Mouse (Mus musculus) erythroid progenitor cell, adult 5-6 weeks (primary cell): ENCODE results near the gene Jmjd8. TPM values are rescaled to one million over a fixed set of nuclear protein-coding genes. Genes with fewer than 3 reads are reported as not detected.

ENCODE experiments used
- ATAC-seq: replicated peaks from 2 replicates; pipeline ENCODE4 v1.8.0; 2016; ENCODE audit warnings: moderate number of reproducible peaks, mild to moderate bottlenecking, moderate TSS enrichment, inconsistent platforms; ENCODE audit not compliant: poor library complexity, low FRiP score, severe bottlenecking
- total RNA-seq, 2 experiments: library from RNA; stranded (forward) in 1 of 2; stranded (reverse) in 1 of 2; fragments of 150-400 nt in 1 of 2; fragments of 186-747, 209-891 nt in 1 of 2; gene quantifications; 2 replicates each; pipeline versions ENCODE4 v1.2.3 to v1.2.4; 2015 to 2017; ENCODE audit warnings: low replicate concordance in 2 of 2

The Jmjd8 gene
- total RNA-seq, 2 experiments from 2014 or later = 5.4 to 9.1 TPM

DNA sequence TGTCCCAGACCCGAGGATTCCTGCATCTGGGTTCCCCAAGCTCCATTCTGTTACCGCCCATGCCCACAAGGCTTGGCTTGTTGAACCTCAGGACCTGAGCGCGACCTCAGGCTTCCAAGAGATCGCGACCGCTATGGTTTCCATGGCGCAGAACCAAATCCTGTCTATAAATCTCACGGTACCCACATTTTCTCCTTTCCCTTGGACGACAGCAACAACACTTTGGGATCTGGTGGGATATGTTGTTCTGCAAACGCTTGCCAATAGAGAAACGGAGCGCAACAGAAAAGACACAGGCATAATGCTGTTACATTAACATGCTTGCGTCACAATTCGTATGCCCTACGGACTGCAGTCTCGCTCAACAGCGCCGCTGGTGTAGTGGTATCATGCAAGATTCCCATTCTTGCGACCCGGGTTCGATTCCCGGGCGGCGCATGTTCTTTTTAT is 46.1 kb downstream of the Jmjd8 start, which contains the start of gene Mettl26:
Mettl26 (plus strand) TSS at position 354 of the 450 bp plus-strand sequence.
- ATAC-seq = peak; percentile 78

GRCm38 (mm10) chr17:25875171-25876136 is 46.8 kb downstream of the Jmjd8 start:
- peak; percentile 85 for ATAC-seq

DNA sequence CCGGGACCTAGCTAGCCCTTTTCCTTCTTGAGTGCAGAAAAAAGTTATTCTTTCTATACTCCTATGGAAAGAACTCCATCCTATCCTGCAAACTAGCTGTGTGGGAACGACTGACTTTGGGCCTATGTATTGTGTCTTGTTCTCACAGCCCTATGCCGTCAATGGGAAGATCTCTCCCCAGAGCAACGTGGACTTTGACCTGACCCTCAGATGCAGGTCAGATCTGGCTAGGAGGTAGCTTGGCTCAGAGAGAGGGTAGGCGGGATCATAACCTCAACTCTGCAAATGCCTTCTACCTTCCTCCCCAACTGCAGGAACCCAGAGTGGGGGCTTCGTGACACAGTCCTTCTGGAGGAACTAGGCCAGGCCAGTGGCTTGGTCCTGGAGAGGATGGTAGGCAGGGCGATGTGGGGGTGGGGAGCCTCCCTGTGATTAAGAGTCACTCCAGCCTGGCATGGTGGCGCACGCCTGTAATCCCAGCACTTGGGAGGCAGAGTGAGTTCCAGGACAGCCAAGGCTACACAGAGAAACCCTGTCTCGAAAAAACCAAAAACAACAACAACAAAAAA is 47.8 kb downstream of the Jmjd8 start:
- no peak for ATAC-seq

DNA sequence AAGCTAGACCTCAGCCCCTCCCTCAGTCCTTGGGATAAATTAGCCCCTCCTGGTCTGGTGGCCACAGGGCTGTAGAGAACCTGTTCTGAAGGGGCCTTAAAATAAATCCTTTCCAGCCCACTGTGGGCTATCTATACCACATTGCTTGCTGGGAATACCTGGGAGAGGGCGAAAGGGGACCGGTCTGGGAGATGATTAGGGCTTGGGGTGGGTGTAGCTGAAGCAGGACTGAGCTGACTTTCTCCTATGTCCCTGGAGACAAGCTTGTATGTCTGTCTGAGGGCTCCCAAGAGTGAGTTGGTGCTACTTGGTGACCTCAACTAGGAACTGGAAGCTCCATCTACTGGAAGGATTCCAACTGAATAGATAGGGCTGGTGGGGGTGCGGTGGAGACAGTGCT is 48.4 kb downstream of the Jmjd8 start:
- no peak for ATAC-seq

DNA sequence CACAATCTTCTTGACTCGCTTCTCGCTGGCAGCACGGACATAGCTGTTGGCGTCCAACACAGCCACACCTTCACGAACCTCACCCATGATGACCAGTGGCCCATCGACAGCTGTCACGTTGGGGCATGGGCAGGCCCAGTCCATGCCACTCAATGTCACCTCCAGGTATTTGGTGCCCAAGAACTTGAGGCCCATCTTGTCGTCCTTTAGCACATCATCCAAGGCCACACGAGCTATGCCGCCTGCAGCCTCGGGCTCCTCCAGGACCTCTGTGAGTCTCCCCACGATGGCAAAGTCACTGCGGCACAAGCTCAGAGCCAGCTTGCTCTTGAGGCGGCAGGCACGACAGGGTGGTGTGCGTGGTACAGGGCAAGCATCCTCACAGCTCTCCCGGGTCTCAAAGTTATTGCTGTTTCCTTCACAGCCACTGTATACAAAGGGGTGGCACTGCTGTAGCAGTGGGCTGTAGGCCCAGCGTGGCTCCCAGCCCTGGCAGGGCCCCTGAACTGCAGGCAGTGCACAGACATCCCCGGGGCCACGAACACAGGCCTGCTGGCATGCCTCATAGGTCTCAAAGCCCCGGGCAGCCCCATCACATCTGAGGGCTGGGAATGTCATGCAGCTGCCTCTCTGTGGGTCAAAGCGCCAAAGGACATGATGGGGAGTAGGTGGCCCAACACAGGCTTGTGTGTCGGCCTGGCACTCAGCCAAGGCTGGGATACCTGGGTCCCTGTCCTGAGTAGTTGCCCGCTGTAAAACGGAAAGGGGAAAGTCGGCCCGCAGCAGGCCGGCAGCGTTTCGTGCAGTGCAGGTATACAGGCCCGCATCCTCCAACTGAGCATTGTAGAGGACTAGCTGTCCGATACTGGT is 49.3 kb downstream of the Jmjd8 start:
- no peak for ATAC-seq

DNA sequence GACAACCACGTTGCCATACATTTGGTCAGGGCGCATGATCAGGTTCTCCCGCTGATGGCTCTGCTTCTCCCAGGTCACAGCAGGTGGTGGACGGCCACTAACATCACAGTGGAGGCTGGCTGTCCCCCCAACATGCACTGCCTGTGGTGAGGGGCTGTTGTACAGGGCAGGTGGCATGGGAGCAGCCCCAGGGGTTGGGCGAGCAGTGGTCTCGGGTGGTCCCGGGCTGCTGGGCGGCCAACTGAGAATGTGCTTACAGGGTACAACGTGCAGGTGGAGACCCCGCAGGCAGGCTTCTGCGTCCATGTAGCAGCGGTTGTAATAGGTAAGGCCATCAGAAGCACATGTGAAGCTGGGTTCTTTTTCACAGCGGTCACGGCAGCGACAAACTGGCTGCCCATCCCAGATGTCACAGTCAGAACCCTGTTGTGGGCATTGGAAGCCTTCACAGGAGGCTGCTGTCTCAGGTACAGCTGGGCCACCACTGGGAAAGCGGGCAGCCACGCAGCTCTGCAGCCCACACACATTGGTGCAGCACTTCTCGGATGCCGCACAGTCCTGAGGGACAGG is 50.0 kb downstream of the Jmjd8 start:
- no peak for ATAC-seq

GRCm38 (mm10) chr17:25879261-25879660 is 50.6 kb downstream of the Jmjd8 start:
- ATAC-seq = no peak

DNA sequence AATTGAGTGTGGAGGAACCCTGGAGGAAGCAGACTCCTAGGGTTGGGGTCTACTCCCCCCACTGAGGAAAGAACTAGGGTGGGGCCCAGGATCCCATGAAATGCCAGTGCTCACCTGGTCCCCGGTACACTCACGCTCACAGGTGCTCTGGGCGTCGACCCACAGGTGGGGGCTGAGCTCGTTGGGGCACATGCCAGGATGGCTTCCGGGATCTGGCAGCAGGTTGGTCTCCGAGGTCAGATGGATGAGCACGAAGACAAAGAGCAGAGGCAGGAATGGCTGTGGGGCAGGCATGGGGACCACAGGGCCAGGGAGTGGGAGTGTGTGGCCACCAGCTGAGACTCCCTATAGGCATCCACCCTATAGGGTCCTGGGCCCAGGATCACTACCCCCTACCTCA is 51.1 kb downstream of the Jmjd8 start:
- ATAC-seq = no peak

DNA sequence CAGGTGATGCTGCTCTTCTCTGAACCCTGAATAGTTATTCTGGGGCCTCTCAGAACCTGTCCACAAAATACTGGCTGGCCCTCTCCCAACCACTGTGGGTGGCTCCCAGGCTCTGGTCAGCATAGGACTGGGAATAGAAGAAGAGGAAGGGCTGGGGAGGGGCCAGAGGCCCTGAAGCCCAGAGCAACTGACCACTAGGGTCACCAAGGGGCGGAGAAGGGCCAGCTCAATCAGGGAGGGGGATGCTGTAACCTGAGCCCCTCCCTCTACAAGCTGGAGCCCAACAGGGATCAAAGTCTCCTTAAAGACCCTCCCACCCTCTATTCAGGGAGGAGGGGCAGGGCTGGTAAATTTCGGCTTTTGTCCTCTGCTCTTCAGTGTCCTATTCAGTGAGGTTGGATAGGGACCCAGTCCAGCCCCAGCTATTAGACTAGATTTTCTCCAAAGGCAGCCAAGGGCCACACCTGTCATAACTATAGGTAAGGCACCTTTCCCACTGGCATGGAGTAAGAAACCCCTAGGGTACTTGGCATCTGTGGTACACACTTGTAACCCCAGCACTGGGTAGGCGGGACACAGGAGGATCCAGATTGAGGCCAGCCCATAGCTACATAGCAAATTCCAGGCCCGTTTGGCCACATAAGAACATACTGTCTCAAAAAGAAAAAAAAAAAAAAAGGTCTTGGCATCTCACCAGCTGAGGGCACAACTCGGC is 51.7 kb downstream of the Jmjd8 start, which contains the start of gene Wfikkn1:
Wfikkn1 (minus strand) TSS at position 663 of the 715 bp plus-strand sequence.
- ATAC-seq = no peak

DNA sequence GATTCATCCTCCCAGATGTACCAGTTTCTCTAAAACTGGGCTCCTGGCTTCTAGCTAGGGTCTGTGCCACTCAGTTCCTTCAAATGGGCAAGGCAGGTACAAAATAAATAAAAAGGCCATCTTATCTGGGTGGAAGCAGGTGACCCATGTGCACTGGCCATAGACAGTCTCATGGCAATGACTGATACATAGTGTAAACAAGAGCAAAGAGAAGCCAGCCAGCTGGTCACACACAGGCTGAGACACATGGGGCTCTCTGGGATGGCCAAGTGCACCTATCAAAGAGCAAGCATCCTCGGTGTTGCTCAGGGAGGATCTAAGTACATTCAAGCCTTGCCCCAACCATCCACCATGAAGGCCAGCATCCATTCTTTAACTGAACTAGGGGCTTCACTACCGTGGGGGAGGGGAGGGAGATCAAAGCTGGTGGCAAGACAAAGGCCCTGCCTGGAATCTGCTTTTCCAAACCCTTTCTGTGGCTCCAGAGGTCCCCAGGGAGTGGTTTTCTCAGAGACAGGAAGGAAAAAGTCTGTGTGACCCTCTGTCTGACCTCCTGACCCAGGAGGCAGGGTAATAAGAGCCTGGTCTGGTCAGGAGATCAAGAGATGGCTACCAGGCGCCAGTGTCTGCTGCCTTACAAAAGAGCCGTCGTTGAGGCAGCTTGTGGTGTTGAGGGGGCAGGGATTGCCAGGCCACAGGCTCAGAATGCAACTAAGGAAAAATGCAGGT is 52.4 kb downstream of the Jmjd8 start:
- ATAC-seq = no peak

Other genes with a start within 250 kb of the Jmjd8 start
- gene Lmf1, start 249.8 kb upstream of the Jmjd8 start, total RNA-seq (2015; ENCODE audit: low replicate concordance) = 2.9 and 3.4 TPM in 2 replicates
- gene Lmf1, start 249.8 kb upstream of the Jmjd8 start, total RNA-seq (2017; ENCODE audit: low replicate concordance) = 0.53 and 4.9 TPM in 2 replicates
- gene Gng13, start 111.7 kb upstream of the Jmjd8 start, total RNA-seq (2015; ENCODE audit: low replicate concordance) = not detected in 2 replicates
- gene Gng13, start 111.7 kb upstream of the Jmjd8 start, total RNA-seq (2017; ENCODE audit: low replicate concordance) = not detected in 2 replicates
- 15.5 and 33.2 TPM in 2 replicates for gene Chtf18, start 101.4 kb upstream of the Jmjd8 start, total RNA-seq (2015; ENCODE audit: low replicate concordance)
- 56.2 and 62.6 TPM in 2 replicates for gene Chtf18, start 101.4 kb upstream of the Jmjd8 start, total RNA-seq (2017; ENCODE audit: low replicate concordance)
- gene Rpusd1, start 101.2 kb upstream of the Jmjd8 start, total RNA-seq (2015; ENCODE audit: low replicate concordance) = 1.1 and 2.1 TPM in 2 replicates
- gene Rpusd1, start 101.2 kb upstream of the Jmjd8 start, total RNA-seq (2017; ENCODE audit: low replicate concordance) = 0.26 and 3.7 TPM in 2 replicates
- gene Mslnl, start 92.8 kb upstream of the Jmjd8 start, total RNA-seq (2015; ENCODE audit: low replicate concordance) = not detected in 2 replicates
- gene Mslnl, start 92.8 kb upstream of the Jmjd8 start, total RNA-seq (2017; ENCODE audit: low replicate concordance) = not detected in 2 replicates
- gene Msln, start 74.5 kb upstream of the Jmjd8 start, total RNA-seq (2015; ENCODE audit: low replicate concordance) = not detected in 2 replicates
- not detected in 2 replicates for gene Msln, start 74.5 kb upstream of the Jmjd8 start, total RNA-seq (2017; ENCODE audit: low replicate concordance)
- gene Narfl, start 55.1 kb upstream of the Jmjd8 start, total RNA-seq (2015; ENCODE audit: low replicate concordance) = 0.42 and 6.8 TPM in 2 replicates
- gene Narfl, start 55.1 kb upstream of the Jmjd8 start, total RNA-seq (2017; ENCODE audit: low replicate concordance) = 7.1 and 12.0 TPM in 2 replicates
- 8.6 and 9.6 TPM in 2 replicates for gene Haghl, start 43.2 kb upstream of the Jmjd8 start, total RNA-seq (2015; ENCODE audit: low replicate concordance)
- 2.3 and 6.0 TPM in 2 replicates for gene Haghl, start 43.2 kb upstream of the Jmjd8 start, total RNA-seq (2017; ENCODE audit: low replicate concordance)
- gene Ccdc78, start 42.3 kb upstream of the Jmjd8 start, total RNA-seq (2015; ENCODE audit: low replicate concordance) = not detected in 2 replicates
- not detected in 2 replicates for gene Ccdc78, start 42.3 kb upstream of the Jmjd8 start, total RNA-seq (2017; ENCODE audit: low replicate concordance)
- 38.1 and 51.5 TPM in 2 replicates for gene Fam173a, start 36.0 kb upstream of the Jmjd8 start, total RNA-seq (2015; ENCODE audit: low replicate concordance)
- 5.4 and 16.7 TPM in 2 replicates for gene Fam173a, start 36.0 kb upstream of the Jmjd8 start, total RNA-seq (2017; ENCODE audit: low replicate concordance)
- not detected in 2 replicates for gene AC134908.4, start 33.2 kb upstream of the Jmjd8 start, total RNA-seq (2015; ENCODE audit: low replicate concordance)
- gene AC134908.4, start 33.2 kb upstream of the Jmjd8 start, total RNA-seq (2017; ENCODE audit: low replicate concordance) = not detected in 2 replicates
- not detected in 2 replicates for gene Metrn, start 31.7 kb upstream of the Jmjd8 start, total RNA-seq (2015; ENCODE audit: low replicate concordance)
- gene Metrn, start 31.7 kb upstream of the Jmjd8 start, total RNA-seq (2017; ENCODE audit: low replicate concordance) = 5.4 and 5.9 TPM in 2 replicates
- not detected in 2 replicates for gene Fbxl16, start 19.8 kb upstream of the Jmjd8 start, total RNA-seq (2015; ENCODE audit: low replicate concordance)
- gene Fbxl16, start 19.8 kb upstream of the Jmjd8 start, total RNA-seq (2017; ENCODE audit: low replicate concordance) = not detected in 2 replicates
- 4.2 and 6.5 TPM in 2 replicates for gene Wdr24, start 5.2 kb upstream of the Jmjd8 start, total RNA-seq (2015; ENCODE audit: low replicate concordance)
- gene Wdr24, start 5.2 kb upstream of the Jmjd8 start, total RNA-seq (2017; ENCODE audit: low replicate concordance) = 7.0 and 14.5 TPM in 2 replicates
- 58.7 and 86.4 TPM in 2 replicates for gene Stub1, start 4.5 kb downstream of the Jmjd8 start, total RNA-seq (2015; ENCODE audit: low replicate concordance)
- 47.1 and 58.4 TPM in 2 replicates for gene Stub1, start 4.5 kb downstream of the Jmjd8 start, total RNA-seq (2017; ENCODE audit: low replicate concordance)
- gene Rhbdl1, start 8.4 kb downstream of the Jmjd8 start, total RNA-seq (2015; ENCODE audit: low replicate concordance) = 4.6 TPM in 1 of 2 replicates, not detected in the other
- 0.77 TPM in 1 of 2 replicates, not detected in the other for gene Rhbdl1, start 8.4 kb downstream of the Jmjd8 start, total RNA-seq (2017; ENCODE audit: low replicate concordance)
- gene Gm20683, start 12.9 kb downstream of the Jmjd8 start, total RNA-seq (2015; ENCODE audit: low replicate concordance) = 1.3 and 1.4 TPM in 2 replicates
- 1.8 TPM in 1 of 2 replicates, not detected in the other for gene Gm20683, start 12.9 kb downstream of the Jmjd8 start, total RNA-seq (2017; ENCODE audit: low replicate concordance)
- gene Rhot2, start 16.0 kb downstream of the Jmjd8 start, total RNA-seq (2015; ENCODE audit: low replicate concordance) = 34.4 and 37.1 TPM in 2 replicates
- 39.1 and 41.5 TPM in 2 replicates for gene Rhot2, start 16.0 kb downstream of the Jmjd8 start, total RNA-seq (2017; ENCODE audit: low replicate concordance)
- gene Wdr90, start 32.6 kb downstream of the Jmjd8 start, total RNA-seq (2015; ENCODE audit: low replicate concordance) = 52.8 and 61.6 TPM in 2 replicates
- 26.4 and 37.6 TPM in 2 replicates for gene Wdr90, start 32.6 kb downstream of the Jmjd8 start, total RNA-seq (2017; ENCODE audit: low replicate concordance)
- 4.2 and 11.9 TPM in 2 replicates for gene Mcrip2, start 39.9 kb downstream of the Jmjd8 start, total RNA-seq (2015; ENCODE audit: low replicate concordance)
- 3.5 TPM in 1 of 2 replicates, not detected in the other for gene Mcrip2, start 39.9 kb downstream of the Jmjd8 start, total RNA-seq (2017; ENCODE audit: low replicate concordance)
- gene Mettl26, start 46.2 kb downstream of the Jmjd8 start, total RNA-seq (2015; ENCODE audit: low replicate concordance) = 10.1 and 17.3 TPM in 2 replicates
- gene Mettl26, start 46.2 kb downstream of the Jmjd8 start, total RNA-seq (2017; ENCODE audit: low replicate concordance) = 7.1 and 7.7 TPM in 2 replicates
- gene Wfikkn1, start 52.0 kb downstream of the Jmjd8 start, total RNA-seq (2015; ENCODE audit: low replicate concordance) = not detected in 2 replicates
- gene Wfikkn1, start 52.0 kb downstream of the Jmjd8 start, total RNA-seq (2017; ENCODE audit: low replicate concordance) = 0.26 and 1.7 TPM in 2 replicates
- gene Rab40c, start 90.9 kb downstream of the Jmjd8 start, total RNA-seq (2015; ENCODE audit: low replicate concordance) = 2.2 and 2.5 TPM in 2 replicates
- gene Rab40c, start 90.9 kb downstream of the Jmjd8 start, total RNA-seq (2017; ENCODE audit: low replicate concordance) = 0.98 and 3.2 TPM in 2 replicates
- 1,618 and 1,746 TPM in 2 replicates for gene Pigq, start 116.1 kb downstream of the Jmjd8 start, total RNA-seq (2015; ENCODE audit: low replicate concordance)
- 1,554 and 1,638 TPM in 2 replicates for gene Pigq, start 116.1 kb downstream of the Jmjd8 start, total RNA-seq (2017; ENCODE audit: low replicate concordance)
- gene Nhlrc4, start 116.1 kb downstream of the Jmjd8 start, total RNA-seq (2015; ENCODE audit: low replicate concordance) = 13.7 and 13.8 TPM in 2 replicates
- 13.7 and 18.9 TPM in 2 replicates for gene Nhlrc4, start 116.1 kb downstream of the Jmjd8 start, total RNA-seq (2017; ENCODE audit: low replicate concordance)
- not detected in 2 replicates for gene A930017K11Rik, start 123.7 kb downstream of the Jmjd8 start, total RNA-seq (2015; ENCODE audit: low replicate concordance)
- not detected in 2 replicates for gene A930017K11Rik, start 123.7 kb downstream of the Jmjd8 start, total RNA-seq (2017; ENCODE audit: low replicate concordance)
- gene Capn15, start 156.9 kb downstream of the Jmjd8 start, total RNA-seq (2015; ENCODE audit: low replicate concordance) = 9.6 and 9.7 TPM in 2 replicates
- gene Capn15, start 156.9 kb downstream of the Jmjd8 start, total RNA-seq (2017; ENCODE audit: low replicate concordance) = 5.7 and 9.1 TPM in 2 replicates
- gene Rab11fip3, start 240.7 kb downstream of the Jmjd8 start, total RNA-seq (2015; ENCODE audit: low replicate concordance) = not detected in 2 replicates
- 0.26 TPM in 1 of 2 replicates, not detected in the other for gene Rab11fip3, start 240.7 kb downstream of the Jmjd8 start, total RNA-seq (2017; ENCODE audit: low replicate concordance)